Mouse (Mus musculus) brain, embryonic 14.5 days (tissue): ENCODE measurements around the gene Mb.

Experiments used
- CTCF ChIP-seq: fragments of 200-500 bp; IDR thresholded peaks from 2 replicates; pipeline ENCODE4 v1.5.1; 2012; ENCODE audit warnings: inconsistent platforms, mild to moderate bottlenecking, moderate library complexity, borderline replicate concordance; ENCODE audit not compliant: insufficient read depth, insufficient read length; ENCODE audit errors: extremely low read depth
- POLR2A ChIP-seq: fragments of 200-500 bp; IDR thresholded peaks from 2 replicates; pipeline ENCODE4 v1.6.1; 2012; ENCODE audit warnings: mild to moderate bottlenecking, inconsistent platforms, borderline replicate concordance; ENCODE audit not compliant: poor library complexity, insufficient read depth, insufficient read length, severe bottlenecking; ENCODE audit errors: extremely low read depth

GRCm38 (mm10) chr15:77081454-77081853 lies 31.0 kb upstream of the Mb start:
- no peak for TF ChIP-seq CTCF
- TF ChIP-seq POLR2A, result no peak
